Mouse (Mus musculus) myocyte (in vitro differentiated cells): Measurements from ENCODE around the gene Pign.

Experiments used
- MYOD1 ChIP-seq, 3 experiments: IDR thresholded peaks; one replicate each; pipeline ENCODE4 v1.6.1; 2011; ENCODE audit warnings: control low read depth in 2 of 3, low read depth in 2 of 3, mild to moderate bottlenecking in 2 of 3, moderate library complexity in 1 of 3; ENCODE audit not compliant: insufficient read length in 2 of 3, control insufficient read depth in 1 of 3
- MYOG ChIP-seq, 3 experiments: IDR thresholded peaks; one replicate each; pipeline ENCODE4 v1.6.1; 2011; ENCODE audit warnings: control low read depth in 2 of 3, low read depth in 2 of 3, mild to moderate bottlenecking in 2 of 3; ENCODE audit not compliant: insufficient read length in 2 of 3, control insufficient read depth in 1 of 3, insufficient read depth in 1 of 3
- POLR2A ChIP-seq: IDR thresholded peaks from one replicate; pipeline ENCODE4 v1.6.1; 2011; ENCODE audit warnings: low read depth, mild to moderate bottlenecking, control low read depth, moderate library complexity; ENCODE audit not compliant: insufficient read length

DNA sequence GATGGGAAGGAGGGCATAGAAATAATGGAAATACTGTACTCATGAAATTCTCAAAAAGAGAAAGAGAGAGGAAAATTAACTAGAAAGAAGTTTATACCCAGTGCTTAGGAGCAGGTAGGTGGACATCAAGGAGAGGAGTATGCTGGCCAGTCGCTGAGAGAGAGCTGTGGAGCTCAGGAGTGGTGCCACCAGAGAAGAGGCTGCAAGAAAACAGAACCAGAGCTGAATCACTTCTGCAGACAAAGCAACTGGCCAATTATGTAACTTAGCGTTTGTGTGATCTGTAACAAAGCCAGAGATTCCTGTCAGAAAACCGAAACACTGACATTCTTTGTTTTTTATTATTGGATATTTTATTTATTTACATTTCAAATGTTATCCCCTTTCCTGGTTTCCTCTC lies 97.4 kb downstream of the Pign start:
- no peak for TF ChIP-seq POLR2A
- TF ChIP-seq MYOD1 (IDR thresholded peaks at IDR 0.05; ENCODE audit: control insufficient read depth in 1 of 3, insufficient read length in 2 of 3, low read depth in 2 of 3): no peak
- TF ChIP-seq MYOG (IDR thresholded peaks at IDR 0.05; ENCODE audit: control insufficient read depth in 1 of 3, insufficient read depth in 1 of 3, insufficient read length in 2 of 3, low read depth in 2 of 3): no peak
